Mouse (Mus musculus): ENCODE measurements around the gene Dcun1d4.

- no peak for TF ChIP-seq POLR2A (IDR thresholded peaks at IDR 0.05; ENCODE audit: low read depth, low read length)
- TF ChIP-seq CTCF (IDR thresholded peaks at IDR 0.05; ENCODE audit: extremely low read depth, insufficient read length, insufficient replicate concordance, low read depth, low read length), result no peak
Observed at GRCm38 (mm10) chr5:73481401-73481800, 601 bp downstream of the Dcun1d4 start.
